8 mouse cellular contexts compared by ENCODE assay signal in the genomic region with DNA sequence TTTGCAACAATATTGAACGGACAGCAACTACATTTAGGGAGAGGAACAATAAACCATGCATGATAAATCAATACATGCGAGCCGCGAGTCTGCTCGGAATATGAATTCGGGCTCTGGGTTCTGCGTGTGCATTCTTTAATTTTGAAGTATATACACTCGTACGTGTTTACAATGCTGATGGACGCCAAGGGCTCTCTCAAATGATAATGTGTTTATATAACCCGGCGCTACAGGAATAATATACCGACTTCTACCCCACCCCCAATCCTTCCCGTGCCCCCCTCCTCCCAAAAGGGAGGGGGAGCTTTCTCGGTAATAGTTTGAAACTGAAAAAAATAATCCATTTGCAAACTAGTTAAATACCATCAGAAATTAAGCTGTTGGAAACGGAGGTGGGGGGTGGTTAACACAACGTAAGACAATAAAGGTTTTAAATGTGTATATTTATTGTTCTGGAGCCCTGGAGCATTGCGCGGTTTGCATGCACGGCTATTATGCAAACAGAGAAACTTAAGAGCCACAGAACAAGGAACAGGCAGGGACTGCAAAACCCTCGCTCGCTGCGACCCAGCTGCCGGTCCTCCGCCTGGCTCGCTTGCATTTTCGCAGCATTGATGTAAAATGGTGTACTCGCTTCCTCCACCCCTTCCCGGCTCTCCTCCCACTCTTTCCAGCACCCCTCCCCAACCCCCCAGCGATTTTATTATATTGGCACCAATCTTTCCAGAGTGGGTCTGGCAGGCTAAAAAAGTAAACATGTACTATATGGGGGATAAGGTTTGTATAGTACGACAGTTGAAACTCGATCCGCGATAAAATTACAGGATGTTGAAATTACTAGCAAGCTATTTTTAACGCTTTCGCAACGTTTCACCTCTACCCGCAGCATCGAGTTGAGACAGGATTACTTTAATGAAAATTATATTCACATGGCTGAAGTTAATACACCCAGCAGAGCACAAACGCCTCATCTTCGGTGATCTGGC. TPM values are rescaled to one million over a fixed set of nuclear protein-coding genes. Genes with fewer than 3 reads are reported as not detected.
A peak's percentile ranks its signal among the peaks of the same experiment; 100 is the strongest.
DNase-seq lines count a peak whose midpoint lies in the region; ATAC-seq and TF ChIP-seq lines count a peak whose summit lies in the region.

No protein-coding gene starts in this region.

- WGBS in heart, embryonic 13.5 days, result under 1% methylated on average over 41 of the region's 41 CpGs
- under 1% methylated on average over 41 of the region's 41 CpGs for WGBS in liver, embryonic 13.5 days (ENCODE audit: insufficient replicate concordance)

- H3K4me2 ChIP-seq in heart, embryonic 13.5 days, result peak overlapping the region; percentile 90
- H3K4me2 ChIP-seq in liver, embryonic 13.5 days, result peak overlapping the region; percentile 81

- H3K9me3 ChIP-seq in heart, embryonic 13.5 days, result no peaks in the 10 kb centered on the region
- H3K9me3 ChIP-seq in liver, embryonic 13.5 days (replicated peaks), result no peaks in the 10 kb centered on the region

- DNase-seq in B cell, adult 2 months, result peak; percentile 71 to 75
- DNase-seq in adrenal gland, postnatal 36 days, result peak; percentile 73 to 87
- peak; percentile 83 for DNase-seq in kidney, postnatal 10 days
- no peak for DNase-seq in liver, embryonic 13.5 days
- peak; percentile 43 to 61 for DNase-seq in natural killer cell, adult 2 months (ENCODE audit: low spot score in 2 of 2)
- peak; percentile 71 for DNase-seq in telencephalon, adult 2 months (ENCODE audit: low read depth, low spot score)

- peak; percentile 61 for TF ChIP-seq POLR2A in embryonic fibroblast, embryonic 13.5 days (IDR thresholded peaks at IDR 0.05; ENCODE audit: low read depth, low read length)

- TF ChIP-seq CTCF in embryonic fibroblast, embryonic 13.5 days (IDR thresholded peaks at IDR 0.05; ENCODE audit: borderline replicate concordance, insufficient read depth, low read length), result no peak

- H3K36me3 ChIP-seq in heart, embryonic 13.5 days, result no peaks in the 10 kb centered on the region
- H3K36me3 ChIP-seq in liver, embryonic 13.5 days, result no peaks in the 10 kb centered on the region

- ATAC-seq in heart, embryonic 13.5 days (ENCODE audit: extremely low read depth, insufficient number of reproducible peaks, low FRiP score, low TSS enrichment), result no peak
- no peak for ATAC-seq in liver, embryonic 13.5 days (ENCODE audit: low read depth)

- H3K27ac ChIP-seq in embryonic fibroblast, embryonic 13.5 days (ENCODE audit: insufficient read depth, low read length), result peak overlapping the region; percentile 88
- peak overlapping the region; percentile 84 for H3K27ac ChIP-seq in heart, embryonic 13.5 days (replicated peaks)
- peak overlapping the region; percentile 55 for H3K27ac ChIP-seq in liver, embryonic 13.5 days

- peaks cover 9% of the 10 kb centered on the region for H3K4me1 ChIP-seq in embryonic fibroblast, embryonic 13.5 days (ENCODE audit: control insufficient read depth, insufficient read depth, low read length)
- peaks cover 34% of the 10 kb centered on the region for H3K4me1 ChIP-seq in heart, embryonic 13.5 days
- H3K4me1 ChIP-seq in liver, embryonic 13.5 days (replicated peaks), result peaks cover 27% of the 10 kb centered on the region

- peak overlapping the region; percentile 71 for H3K4me3 ChIP-seq in embryonic fibroblast, embryonic 13.5 days (ENCODE audit: insufficient read depth, low read length)
- peak overlapping the region; percentile 80 for H3K4me3 ChIP-seq in heart, embryonic 13.5 days
- H3K4me3 ChIP-seq in liver, embryonic 13.5 days (replicated peaks), result peak overlapping the region; percentile 63

- no peaks in the 10 kb centered on the region for H3K27me3 ChIP-seq in heart, embryonic 13.5 days (replicated peaks)
- H3K27me3 ChIP-seq in liver, embryonic 13.5 days, result peaks cover 57% of the 10 kb centered on the region

- peak overlapping the region; percentile 92 for H3K9ac ChIP-seq in heart, embryonic 13.5 days
- H3K9ac ChIP-seq in liver, embryonic 13.5 days, result peak overlapping the region; percentile 54

RNA-seq across cellular contexts. Expression of a gene that starts 1.3 kb away (rescaled TPM):
- 10 to 100 TPM; 27.3 to 33.9 TPM for total RNA-seq in adrenal gland, postnatal 36 days (2021)
- polyA plus RNA-seq in embryonic fibroblast, embryonic 13.5 days (2011; ENCODE audit: insufficient read length, low read depth, missing spikeins), result 80.2 and 101 TPM in 2 replicates
- 17.9 and 19.6 TPM in 2 replicates for polyA plus RNA-seq in heart, embryonic 13.5 days (2015; fragmentation: Nextera tagmentation; extraction: Ambion mirVana)
- 4.1 and 4.6 TPM in 2 replicates for polyA plus RNA-seq in liver, embryonic 13.5 days (2015; fragmentation: Nextera tagmentation; extraction: Ambion mirVana)
